Comparison of ENCODE assay signal across 12 mouse cellular contexts in the genomic region with DNA sequence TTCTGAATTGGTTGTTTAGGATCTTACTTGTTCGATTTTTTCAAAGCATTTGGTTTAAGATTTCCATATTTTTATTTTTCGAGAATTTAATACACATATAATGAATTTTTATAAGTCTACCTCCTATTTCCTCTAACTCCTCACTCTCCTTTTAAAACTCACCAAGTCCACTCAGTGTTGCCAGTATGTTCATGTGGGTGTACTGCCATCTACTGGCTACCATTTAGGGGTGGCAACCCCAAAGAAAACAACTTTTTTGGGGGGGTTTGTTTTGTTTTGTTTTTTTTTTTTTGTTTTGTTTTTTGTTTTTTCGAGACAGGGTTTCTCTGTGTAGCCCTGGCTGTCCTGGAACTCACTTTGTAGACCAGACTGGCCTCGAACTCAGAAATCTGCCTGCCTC. TPM values are rescaled to one million over a fixed set of nuclear protein-coding genes. Genes with fewer than 3 reads are reported as not detected.
A peak's percentile ranks its signal among the peaks of the same experiment; 100 is the strongest.
DNase-seq lines count a peak whose midpoint lies in the region; ATAC-seq and TF ChIP-seq lines count a peak whose summit lies in the region.
"Had no signal": no experiment of that assay in that cellular context is flagged by ENCODE, and none has a peak within 500 bp of the region (broad histone marks: within the 10 kb centered on the region; RNA-seq: fewer than 3 reads in every experiment).

No protein-coding gene starts in this region.

- 47% methylated on average over 4 of the region's 4 CpGs for WGBS in lung, postnatal 0 days
- WGBS in lung, adult 2 months, result 37% methylated on average over 4 of the region's 4 CpGs
- WGBS in stomach, postnatal 0 days, result 51% methylated on average over 4 of the region's 4 CpGs
- 41% methylated on average over 4 of the region's 4 CpGs for WGBS in embryonic facial prominence, embryonic 10.5 days

- H3K4me2 ChIP-seq in lung, postnatal 0 days (replicated peaks; ENCODE audit: low read depth, low read length), result no peak overlapping the region
- H3K4me2 ChIP-seq in stomach, postnatal 0 days (replicated peaks; ENCODE audit: low read depth), result no peak overlapping the region
- H3K4me2 ChIP-seq: limb, embryonic 13.5 days; neural tube, embryonic 13.5 days; stomach, embryonic 15.5 days had no signal

- ATAC-seq in lung, postnatal 0 days, result no peak
- no peak for ATAC-seq in stomach, postnatal 0 days (ENCODE audit: low FRiP score, low TSS enrichment)

- peak; percentile 63 for TF ChIP-seq CTCF in gastrocnemius, adult 2 months (IDR thresholded peaks at IDR 0.05)
- TF ChIP-seq CTCF in lung, postnatal 0 days (IDR thresholded peaks at IDR 0.05), result peak; percentile 64
- no peak for TF ChIP-seq CTCF in lung, adult 2 months (IDR thresholded peaks at IDR 0.05; ENCODE audit: insufficient read depth, low read length)
- peak; percentile 72 for TF ChIP-seq CTCF in stomach, postnatal 0 days (IDR thresholded peaks at IDR 0.05; ENCODE audit: low read depth)

- no peak for TF ChIP-seq POLR2A in lung, adult 2 months (IDR thresholded peaks at IDR 0.05; ENCODE audit: borderline replicate concordance, extremely low read depth, low read depth, low read length)

- no peak for TF ChIP-seq EP300 in lung, postnatal 0 days (IDR thresholded peaks at IDR 0.05)
- no peak for TF ChIP-seq EP300 in stomach, postnatal 0 days (optimal IDR thresholded peaks at IDR 0.05)

- H3K27ac ChIP-seq in gastrocnemius, adult 2 months, result no peak overlapping the region
- H3K27ac ChIP-seq in lung, postnatal 0 days (ENCODE audit: low read length), result no peak overlapping the region
- no peak overlapping the region for H3K27ac ChIP-seq in stomach, postnatal 0 days (replicated peaks)
- no peak overlapping the region for H3K27ac ChIP-seq in embryonic facial prominence, embryonic 10.5 days (replicated peaks)
- H3K27ac ChIP-seq: limb, embryonic 13.5 days; neural tube, embryonic 13.5 days; stomach, embryonic 15.5 days had no signal

- intact Hi-C loops in gastrocnemius, adult 2 months (cut with DNase I), result loop anchor here (5.0 kb wide), 1 partner anchor 49 kb away; the partner anchor contains the start of gene Gm29797

- H3K9ac ChIP-seq in lung, postnatal 0 days (replicated peaks; ENCODE audit: low read depth), result no peak overlapping the region
- H3K9ac ChIP-seq in stomach, postnatal 0 days (ENCODE audit: low read length), result no peak overlapping the region
- H3K9ac ChIP-seq: limb, embryonic 13.5 days; neural tube, embryonic 13.5 days; stomach, embryonic 15.5 days had no signal

- no peaks in the 10 kb centered on the region for H3K36me3 ChIP-seq in lung, postnatal 0 days (ENCODE audit: insufficient read depth, low read length)
- H3K36me3 ChIP-seq in stomach, postnatal 0 days (ENCODE audit: control insufficient read depth, insufficient read depth, low read length), result no peaks in the 10 kb centered on the region
- H3K36me3 ChIP-seq in embryonic facial prominence, embryonic 10.5 days (replicated peaks), result no peaks in the 10 kb centered on the region
- H3K36me3 ChIP-seq: limb, embryonic 13.5 days; neural tube, embryonic 13.5 days; stomach, embryonic 15.5 days had no signal

- no peaks in the 10 kb centered on the region for H3K9me3 ChIP-seq in lung, postnatal 0 days (ENCODE audit: low read length)
- no peaks in the 10 kb centered on the region for H3K9me3 ChIP-seq in stomach, postnatal 0 days (ENCODE audit: control insufficient read depth, low read length)
- H3K9me3 ChIP-seq in embryonic facial prominence, embryonic 10.5 days, result no peaks in the 10 kb centered on the region
- H3K9me3 ChIP-seq: limb, embryonic 13.5 days; neural tube, embryonic 13.5 days; stomach, embryonic 15.5 days had no signal

- no peaks in the 10 kb centered on the region for H3K27me3 ChIP-seq in lung, postnatal 0 days (replicated peaks; ENCODE audit: insufficient read depth, low read length)
- no peaks in the 10 kb centered on the region for H3K27me3 ChIP-seq in stomach, postnatal 0 days (ENCODE audit: control insufficient read depth, insufficient read depth, low read length)
- H3K27me3 ChIP-seq in embryonic facial prominence, embryonic 10.5 days (replicated peaks; ENCODE audit: low read depth, poor library complexity, severe bottlenecking), result no peaks in the 10 kb centered on the region
- H3K27me3 ChIP-seq: limb, embryonic 13.5 days; neural tube, embryonic 13.5 days; stomach, embryonic 15.5 days had no signal

- H3K4me3 ChIP-seq in gastrocnemius, adult 2 months, result no peak overlapping the region
- no peak overlapping the region for H3K4me3 ChIP-seq in lung, postnatal 0 days (ENCODE audit: low read depth, low read length)
- H3K4me3 ChIP-seq in lung, adult 2 months (replicated peaks; ENCODE audit: extremely low read depth, low read depth, low read length), result no peak overlapping the region
- no peak overlapping the region for H3K4me3 ChIP-seq in stomach, postnatal 0 days (ENCODE audit: low read depth, low read length)
- no peak overlapping the region for H3K4me3 ChIP-seq in embryonic facial prominence, embryonic 10.5 days
- H3K4me3 ChIP-seq: limb, embryonic 13.5 days; neural tube, embryonic 13.5 days; stomach, embryonic 15.5 days had no signal

- DNase-seq in gastrocnemius, adult 2 months, result no peak
- no peak for DNase-seq in gastrocnemius, adult 8-10 months (ENCODE audit: low spot score in 2 of 2)
- DNase-seq in lung, postnatal 0 days (ENCODE audit: low spot score), result peak; percentile 34
- no peak for DNase-seq in lung, adult 2 months
- DNase-seq in embryo, embryonic 10.5 days (ENCODE audit: low spot score), result peak; percentile 34
- no peak for DNase-seq in stomach, postnatal 0 days (ENCODE audit: low spot score)
- no peak for DNase-seq in frontal cortex, adult 2 months (ENCODE audit: extremely low spot score in 1 of 2, low spot score in 1 of 2)
- DNase-seq in embryonic facial prominence, embryonic 10.5 days (ENCODE audit: low spot score), result no peak

- H3K4me1 ChIP-seq in lung, postnatal 0 days (ENCODE audit: insufficient read depth, low read depth, low read length), result no peaks in the 10 kb centered on the region
- H3K4me1 ChIP-seq in lung, adult 2 months (ENCODE audit: control insufficient read depth, insufficient read depth, low read length), result no peaks in the 10 kb centered on the region
- H3K4me1 ChIP-seq in stomach, postnatal 0 days (replicated peaks; ENCODE audit: control insufficient read depth, insufficient read depth), result no peaks in the 10 kb centered on the region
- H3K4me1 ChIP-seq in embryonic facial prominence, embryonic 10.5 days, result no peaks in the 10 kb centered on the region
- H3K4me1 ChIP-seq: limb, embryonic 13.5 days; neural tube, embryonic 13.5 days; stomach, embryonic 15.5 days had no signal

RNA-seq across cellular contexts. Expression of gene Oprl1, which starts 8.1 kb away (rescaled TPM):
- not detected for total RNA-seq in gastrocnemius, adult 2 months (2021)
- not detected for total RNA-seq in gastrocnemius, adult 8-10 months (2022)
- 0.20 TPM in 1 of 2 replicates, not detected in the other for polyA plus RNA-seq in lung, postnatal 0 days (2015; fragmentation: Nextera tagmentation; extraction: Ambion mirVana)
- 0.06 and 0.09 TPM in 2 replicates for polyA plus RNA-seq in lung, adult 2 months (2012; rRNA removed)
- polyA plus RNA-seq in stomach, postnatal 0 days (2015; fragmentation: Nextera tagmentation; extraction: Ambion mirVana), result 0.52 and 0.80 TPM in 2 replicates
- polyA plus RNA-seq in frontal cortex, adult 2 months (2012; rRNA removed), result 26.4 and 34.4 TPM in 2 replicates
- 2.6 and 3.1 TPM in 2 replicates for polyA plus RNA-seq in embryonic facial prominence, embryonic 10.5 days (2016; fragmentation: Nextera tagmentation; extraction: Ambion mirVana)

RNA-seq across cellular contexts. Expression of gene Lkaaear1, which starts 8.4 kb away (rescaled TPM):
- not detected for total RNA-seq in gastrocnemius, adult 2 months (2021)
- not detected for total RNA-seq in gastrocnemius, adult 8-10 months (2022)
- polyA plus RNA-seq in lung, postnatal 0 days (2015; fragmentation: Nextera tagmentation; extraction: Ambion mirVana), result not detected in 2 replicates
- polyA plus RNA-seq in lung, adult 2 months (2012; rRNA removed), result not detected in 2 replicates
- not detected in 2 replicates for polyA plus RNA-seq in stomach, postnatal 0 days (2015; fragmentation: Nextera tagmentation; extraction: Ambion mirVana)
- polyA plus RNA-seq in frontal cortex, adult 2 months (2012; rRNA removed), result not detected in 2 replicates
- polyA plus RNA-seq in embryonic facial prominence, embryonic 10.5 days (2016; fragmentation: Nextera tagmentation; extraction: Ambion mirVana), result not detected in 2 replicates
- polyA plus RNA-seq: heart, embryonic 14.5 days; limb, embryonic 13.5 days; neural tube, embryonic 13.5 days; stomach, embryonic 15.5 days had no signal

RNA-seq across cellular contexts. Expression of gene Rgs19, which starts 12.9 kb away (rescaled TPM):
- total RNA-seq in gastrocnemius, adult 2 months (2021), result 1 to 10 TPM; 2.7 to 2.8 TPM
- total RNA-seq in gastrocnemius, adult 8-10 months (2022), result 1 to 10 TPM; 1.5 to 5.2 (median 3.6) TPM
- 32.7 and 33.3 TPM in 2 replicates for polyA plus RNA-seq in lung, postnatal 0 days (2015; fragmentation: Nextera tagmentation; extraction: Ambion mirVana)
- 77.2 and 82.8 TPM in 2 replicates for polyA plus RNA-seq in lung, adult 2 months (2012; rRNA removed)
- 20.0 and 24.6 TPM in 2 replicates for polyA plus RNA-seq in stomach, postnatal 0 days (2015; fragmentation: Nextera tagmentation; extraction: Ambion mirVana)
- polyA plus RNA-seq in frontal cortex, adult 2 months (2012; rRNA removed), result 42.6 and 53.6 TPM in 2 replicates
- polyA plus RNA-seq in embryonic facial prominence, embryonic 10.5 days (2016; fragmentation: Nextera tagmentation; extraction: Ambion mirVana), result 85.2 and 89.9 TPM in 2 replicates

RNA-seq across cellular contexts. Expression of gene Tcea2, which starts 26.6 kb away (rescaled TPM):
- 1 to 10 TPM; 6.9 to 7.6 TPM for total RNA-seq in gastrocnemius, adult 2 months (2021)
- total RNA-seq in gastrocnemius, adult 8-10 months (2022), result 1 to 10 TPM; 6.7 to 8.4 (median 7.3) TPM
- 14.1 and 15.3 TPM in 2 replicates for polyA plus RNA-seq in lung, postnatal 0 days (2015; fragmentation: Nextera tagmentation; extraction: Ambion mirVana)
- 9.9 and 15.7 TPM in 2 replicates for polyA plus RNA-seq in lung, adult 2 months (2012; rRNA removed)
- polyA plus RNA-seq in stomach, postnatal 0 days (2015; fragmentation: Nextera tagmentation; extraction: Ambion mirVana), result 12.7 and 13.4 TPM in 2 replicates
- polyA plus RNA-seq in frontal cortex, adult 2 months (2012; rRNA removed), result 155 and 160 TPM in 2 replicates
- polyA plus RNA-seq in embryonic facial prominence, embryonic 10.5 days (2016; fragmentation: Nextera tagmentation; extraction: Ambion mirVana), result 18.3 and 18.8 TPM in 2 replicates

RNA-seq across cellular contexts. Expression of gene Sox18, which starts 35.2 kb away (rescaled TPM):
- total RNA-seq in gastrocnemius, adult 2 months (2021), result 10 to 100 TPM; 10.4 to 15.3 TPM
- 10 to 100 TPM in 2 of 4 experiments, 1 to 10 TPM in 2; 3.9 to 13.4 (median 7.1) TPM for total RNA-seq in gastrocnemius, adult 8-10 months (2022)
- polyA plus RNA-seq in lung, postnatal 0 days (2015; fragmentation: Nextera tagmentation; extraction: Ambion mirVana), result 134 and 161 TPM in 2 replicates
- polyA plus RNA-seq in lung, adult 2 months (2012; rRNA removed), result 393 and 460 TPM in 2 replicates
- 14.0 and 14.1 TPM in 2 replicates for polyA plus RNA-seq in stomach, postnatal 0 days (2015; fragmentation: Nextera tagmentation; extraction: Ambion mirVana)
- 20.4 and 22.5 TPM in 2 replicates for polyA plus RNA-seq in frontal cortex, adult 2 months (2012; rRNA removed)
- 21.8 and 25.2 TPM in 2 replicates for polyA plus RNA-seq in embryonic facial prominence, embryonic 10.5 days (2016; fragmentation: Nextera tagmentation; extraction: Ambion mirVana)

Comparison
In these comparisons a context has a peak if more than half of its experiments do, and no peak if none do; other contexts are left out.
1. DNase-seq: peak in lung, postnatal 0 days (single experiment) and embryo, embryonic 10.5 days (single experiment); none in gastrocnemius, adult 2 months (single experiment), gastrocnemius, adult 8-10 months (0 of 2), lung, adult 2 months (single experiment), stomach, postnatal 0 days (single experiment), frontal cortex, adult 2 months (0 of 2) and embryonic facial prominence, embryonic 10.5 days (single experiment).